Mouse (Mus musculus) testis, adult 2 months (tissue): ENCODE measurements around the gene Zfp575.

ENCODE experiments used
- CTCF ChIP-seq: fragments of 200-500 bp; IDR thresholded peaks from 2 replicates; pipeline ENCODE4 v1.5.1; 2012; ENCODE audit warnings: low read depth, mild to moderate bottlenecking, inconsistent platforms, low read length, moderate library complexity; ENCODE audit not compliant: control insufficient read depth, insufficient read depth, insufficient replicate concordance
- POLR2A ChIP-seq: fragments of 200-500 bp; IDR thresholded peaks from 2 replicates; pipeline ENCODE4 v1.6.1; 2012; ENCODE audit warnings: low read depth, mild to moderate bottlenecking, inconsistent platforms, low read length, moderate library complexity; ENCODE audit not compliant: control insufficient read depth

GRCm38 (mm10) chr7:24538154-24538553 lies 49.3 kb downstream of the Zfp575 start:
- TF ChIP-seq POLR2A (no peak), CTCF (no peak)
